Mouse (Mus musculus): ENCODE data around the gene Ccdc194.
A peak's percentile ranks its signal among the peaks of the same experiment; 100 is the strongest.

Ccdc194 gene

DNA sequence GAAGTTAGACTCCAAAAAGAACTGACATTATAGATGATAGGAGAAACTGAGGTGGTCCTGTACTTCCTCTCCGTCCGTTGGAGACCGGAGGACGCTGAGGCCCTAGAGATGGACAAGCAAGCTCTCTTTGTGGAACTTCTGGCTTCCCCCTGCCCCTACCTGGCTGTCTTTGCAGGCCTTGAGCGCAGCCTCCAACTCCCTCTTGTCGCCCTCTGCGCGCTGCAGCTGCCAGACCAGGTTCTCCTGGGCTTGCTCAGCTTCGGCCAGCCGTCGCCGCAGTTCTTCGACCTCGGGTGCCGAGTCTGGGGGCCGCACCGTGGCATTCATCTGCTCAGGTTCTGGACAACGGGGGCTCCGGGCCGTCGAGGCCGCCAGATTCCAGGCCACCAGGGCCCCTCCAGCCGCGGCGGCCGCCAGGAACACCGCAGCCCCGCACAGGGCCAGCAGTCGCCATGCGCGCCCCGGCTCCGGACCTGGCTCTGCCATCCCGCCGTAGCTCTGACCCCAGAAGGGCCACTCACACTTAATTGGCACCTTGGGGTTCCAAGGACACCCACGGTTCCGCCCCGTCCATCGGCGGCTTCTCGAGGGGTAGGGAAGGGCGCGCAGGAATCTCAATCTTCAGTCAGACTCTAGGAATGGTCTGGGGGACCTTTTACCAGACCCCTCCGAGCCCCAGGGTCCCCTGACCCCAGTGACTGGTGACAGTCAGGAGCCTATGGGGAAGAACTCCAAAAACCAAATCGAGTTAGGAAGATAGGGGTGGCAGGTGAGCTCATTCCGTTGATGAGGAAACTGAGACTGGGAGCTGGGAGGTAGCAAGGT, at the start of gene Ccdc194:
TSS of gene Ccdc194 (minus strand) at position 486 of the 825 bp plus-strand sequence.
- DNase-seq: no peak

- DNase-seq: no peak
Measured at GRCm38 (mm10) chr8:71575020-71575419, 49.5 kb upstream of the Ccdc194 start.

DNA sequence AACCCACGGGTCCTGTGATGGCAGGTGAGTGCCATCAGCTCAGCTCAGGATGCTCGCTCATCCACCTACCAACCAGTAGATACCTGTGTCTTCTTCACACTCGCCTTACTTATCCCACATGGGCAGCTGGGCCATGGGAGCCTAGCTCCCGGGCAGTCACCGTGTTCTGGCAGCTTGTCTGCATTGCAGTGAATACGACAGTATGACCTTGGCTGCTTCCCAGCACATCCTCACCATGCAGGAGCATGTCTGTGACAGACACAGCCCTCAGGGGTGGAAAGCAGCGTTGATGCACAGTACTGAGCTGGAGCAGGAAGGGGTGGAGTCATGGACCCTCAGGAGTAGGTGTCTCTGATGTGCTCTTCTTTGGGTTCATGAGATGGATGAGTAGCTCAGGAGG, 48.9 kb upstream of the Ccdc194 start:
- DNase-seq: no peak

- peak; percentile 69 for DNase-seq
Measured at GRCm38 (mm10) chr8:71572847-71573633, 47.5 kb upstream of the Ccdc194 start.

DNA sequence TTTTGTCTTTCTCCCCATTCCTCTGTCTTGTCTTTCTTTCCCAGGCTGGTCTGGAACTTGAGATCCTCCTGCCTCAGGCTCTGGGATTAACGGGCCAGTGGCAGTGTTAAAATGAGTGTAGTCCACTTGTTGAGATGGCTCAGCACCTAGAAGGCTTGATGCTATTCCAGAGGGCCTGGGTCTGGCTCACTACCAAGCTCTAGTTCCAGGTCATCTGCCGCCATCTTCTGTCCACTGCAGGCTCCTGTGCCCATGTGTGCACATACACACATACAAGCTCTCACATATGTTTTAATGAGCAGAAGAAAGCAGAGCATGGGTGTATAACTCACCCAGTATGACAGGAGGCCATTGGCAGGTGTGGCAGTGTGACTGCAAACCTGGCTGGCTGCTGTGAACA, 46.6 kb upstream of the Ccdc194 start:
- no peak for DNase-seq

- peak; percentile 99 for DNase-seq
Measured at GRCm38 (mm10) chr8:71570291-71570954, 44.9 kb upstream of the Ccdc194 start.

- DNase-seq: peak; percentile 99
Measured at GRCm38 (mm10) chr8:71569366-71570290, 44.1 kb upstream of the Ccdc194 start.

DNA sequence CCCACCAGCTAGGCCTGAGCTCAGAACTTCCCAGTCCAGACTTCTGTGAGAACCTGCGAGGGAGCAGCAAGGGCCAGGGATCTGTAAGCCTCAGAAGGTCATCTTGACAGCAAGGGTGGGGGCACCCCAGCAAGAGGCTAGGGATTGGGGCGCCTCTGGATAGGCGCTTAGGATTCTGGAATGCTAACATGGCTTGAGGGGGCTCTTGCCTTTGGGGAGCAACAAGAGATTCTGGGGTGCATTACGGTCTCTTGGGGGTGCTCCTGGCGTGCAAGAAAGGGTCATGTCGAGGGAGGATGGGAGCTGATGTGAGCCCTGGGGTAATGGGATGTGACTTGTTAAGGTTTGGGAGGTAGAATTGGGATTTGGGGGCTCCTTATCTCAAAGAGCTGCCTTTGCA, 43.4 kb upstream of the Ccdc194 start:
- no peak for DNase-seq

DNA sequence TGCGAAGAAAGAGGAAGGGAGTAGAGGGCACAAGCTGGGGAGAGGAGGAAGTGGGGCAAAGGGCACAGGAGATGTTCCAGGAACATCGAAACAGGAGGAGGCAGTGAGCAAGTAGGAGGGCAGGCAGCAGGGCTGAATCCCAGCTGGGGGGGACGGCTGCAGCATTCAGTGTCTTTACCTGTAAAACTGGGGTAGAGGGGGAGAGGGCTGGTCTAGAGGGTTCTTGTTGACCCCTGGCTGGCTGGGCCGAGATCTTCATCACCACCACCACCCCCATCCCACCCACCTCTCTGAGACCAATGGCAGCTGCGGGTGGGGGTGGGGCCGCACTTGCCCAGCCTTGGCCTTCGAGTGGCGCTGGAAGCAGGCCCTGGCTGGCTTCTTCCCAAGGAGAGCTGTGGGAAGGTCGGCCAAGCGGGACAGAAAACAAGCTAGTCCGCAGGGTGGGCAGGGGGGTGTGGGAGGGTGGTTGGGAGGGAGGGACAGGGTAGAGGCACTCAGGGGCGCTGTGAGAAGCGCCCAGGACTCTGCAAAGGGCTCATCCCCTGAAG, 43.0 kb upstream of the Ccdc194 start, which contains the start of gene Slc27a1:
TSS of gene Slc27a1 (plus strand) at position 496 of the 551 bp plus-strand sequence.
- DNase-seq: peak; percentile 81

GRCm38 (mm10) chr8:71567587-71567986, 42.1 kb upstream of the Ccdc194 start:
- no peak for DNase-seq

- no peak for DNase-seq
Measured at GRCm38 (mm10) chr8:71566501-71566900, 41.0 kb upstream of the Ccdc194 start, which contains the start of gene Nxnl1. TSS of gene Nxnl1 (minus strand) at chr8:71566601.

DNA sequence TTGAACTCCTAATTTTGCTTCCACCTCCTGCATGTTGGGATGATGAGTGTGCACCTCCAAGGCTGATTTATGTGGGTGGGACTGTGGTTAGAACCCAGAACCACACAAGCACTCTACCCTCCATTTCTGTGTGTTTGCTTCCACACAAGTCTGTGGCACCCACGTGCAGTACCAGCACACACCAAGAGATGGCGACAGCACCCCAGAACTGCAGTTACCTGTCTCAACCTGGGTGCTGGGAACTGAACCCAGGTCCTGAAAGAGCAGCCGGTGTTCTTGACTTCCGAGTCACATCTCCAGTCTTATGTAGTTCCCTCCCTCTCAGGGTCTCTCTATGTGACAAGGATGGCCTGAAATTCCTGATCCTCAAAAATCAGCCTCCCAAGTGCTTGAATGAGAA, 38.5 kb upstream of the Ccdc194 start:
- DNase-seq: peak; percentile 40

GRCm38 (mm10) chr8:71562751-71563150, 37.2 kb upstream of the Ccdc194 start:
- peak; percentile 80 for DNase-seq

DNA sequence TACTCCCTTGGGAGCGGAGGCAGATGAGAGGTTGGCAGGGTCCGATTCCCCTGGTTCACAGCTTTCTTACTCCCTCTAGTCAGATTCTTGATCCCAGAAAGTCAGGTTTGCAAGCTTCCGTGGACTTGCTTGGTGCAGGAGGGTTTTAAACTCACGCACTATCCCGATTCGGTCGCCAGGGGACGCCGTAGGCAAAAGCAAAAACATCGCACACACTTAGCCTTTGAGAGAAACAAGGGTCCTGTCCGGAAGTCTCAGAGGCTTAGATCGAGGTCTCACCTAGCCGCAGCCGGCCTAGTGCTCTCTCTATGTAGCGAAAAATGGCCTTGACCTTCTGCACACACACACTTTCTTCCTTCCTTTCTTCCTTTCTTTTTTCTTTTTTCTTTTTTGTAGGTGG, 35.9 kb upstream of the Ccdc194 start:
- no peak for DNase-seq

DNA sequence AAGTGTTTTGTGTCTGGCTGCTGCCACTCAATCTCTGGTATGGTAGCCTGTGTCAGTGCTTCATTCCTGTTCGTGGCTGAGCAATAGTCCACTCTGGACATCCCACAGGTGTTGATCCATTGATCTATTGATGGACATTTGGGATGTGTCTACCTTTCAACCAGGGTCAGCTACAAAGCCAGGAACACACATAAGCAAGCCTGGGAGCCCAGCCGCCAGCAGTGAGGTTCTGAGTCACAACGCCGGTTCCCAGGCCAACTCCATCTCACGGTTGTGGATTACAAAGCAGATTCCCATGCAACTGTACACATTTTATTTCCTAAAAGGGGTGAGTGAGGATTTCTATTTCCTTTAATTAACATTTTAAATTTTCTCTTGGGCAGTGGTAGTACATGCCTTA, 35.3 kb upstream of the Ccdc194 start:
- no peak for DNase-seq

DNA sequence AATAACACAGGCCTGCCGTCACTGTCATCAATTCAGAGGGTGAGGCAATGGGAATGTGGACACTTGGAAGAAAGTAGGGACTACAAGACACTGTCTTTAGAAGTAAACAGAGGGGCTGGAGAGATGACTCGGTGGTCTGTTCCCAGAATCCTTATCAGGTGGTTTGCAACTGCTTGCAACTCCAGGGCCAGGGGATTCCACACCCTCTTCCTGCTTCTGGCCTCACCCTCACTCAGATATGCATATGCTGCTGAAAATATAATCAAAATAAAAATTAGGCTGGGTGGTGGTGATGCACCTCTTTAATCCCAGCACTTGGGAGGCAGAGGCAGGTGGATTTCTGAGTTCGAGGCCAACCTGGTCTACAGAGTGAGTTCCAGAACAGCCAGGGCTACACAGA, 34.6 kb upstream of the Ccdc194 start:
- DNase-seq: no peak

GRCm38 (mm10) chr8:71558958-71559690, 33.6 kb upstream of the Ccdc194 start:
- no peak for DNase-seq

GRCm38 (mm10) chr8:71558071-71558957, 32.8 kb upstream of the Ccdc194 start, which contains the start of gene Tmem221:
TSS of gene Tmem221 (minus strand) at chr8:71558871.
- no peak for DNase-seq

DNA sequence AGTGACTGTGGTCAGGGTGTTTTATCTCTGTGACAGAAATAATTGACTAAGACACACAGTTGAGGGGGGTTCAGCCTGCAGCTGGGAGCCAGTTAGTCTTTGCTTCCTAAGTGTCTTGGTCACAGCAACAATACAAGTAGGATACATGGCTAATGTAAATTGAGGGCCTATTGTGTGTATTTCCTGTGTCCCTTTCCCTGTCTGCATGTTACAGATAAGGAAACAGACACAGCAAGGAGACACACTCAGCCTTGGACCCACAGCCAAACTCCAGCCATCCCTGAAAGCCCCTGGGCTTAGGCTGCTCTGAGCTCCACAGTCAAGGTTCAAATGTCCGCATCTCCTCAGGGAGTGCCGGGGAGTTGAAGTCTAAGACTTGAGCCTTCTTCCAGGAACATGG, 29.1 kb upstream of the Ccdc194 start:
- no peak for DNase-seq

GRCm38 (mm10) chr8:71554001-71554400, 28.5 kb upstream of the Ccdc194 start:
- no peak for DNase-seq

Measured in cerebellum, adult 9-10 months (tissue).